ENCODE assay signal across 15 mouse cellular contexts in the genomic region with DNA sequence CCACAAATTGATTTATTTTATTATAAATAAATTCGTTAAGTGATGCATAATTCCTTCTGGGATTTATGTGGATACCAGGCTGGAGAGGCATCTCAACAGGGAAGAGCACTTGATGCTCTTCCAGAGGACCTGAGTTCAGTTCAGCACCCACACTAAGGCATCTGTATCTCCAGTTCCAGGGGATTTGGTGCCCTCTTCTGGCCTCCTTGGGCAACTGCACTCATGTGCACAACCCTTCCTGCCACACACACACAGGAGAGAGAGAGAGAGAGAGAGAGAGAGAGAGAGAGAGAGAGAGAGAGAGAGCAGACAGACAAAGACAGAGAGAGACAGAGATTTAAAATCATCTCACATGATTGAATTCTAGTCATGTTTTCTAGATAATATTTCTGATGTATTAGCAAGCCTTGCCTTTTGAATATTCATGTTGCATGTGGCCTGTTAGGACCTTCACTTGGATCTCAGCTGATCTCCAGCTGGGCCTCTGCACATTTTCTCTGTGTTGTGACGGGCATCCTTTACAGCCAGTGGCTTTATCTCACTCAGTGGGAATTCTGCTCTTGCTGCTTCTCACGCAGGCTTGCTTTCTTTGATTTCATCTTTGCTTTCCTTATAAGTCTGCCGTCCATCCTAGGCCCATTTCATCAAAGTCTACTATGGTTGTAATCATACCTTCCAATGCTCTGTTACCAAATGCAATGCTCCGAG.
DNase-seq lines count a peak whose midpoint lies in the region; ATAC-seq and TF ChIP-seq lines count a peak whose summit lies in the region.
"Had no signal": no experiment of that assay in that cellular context is flagged by ENCODE, and none has a peak within 500 bp of the region (broad histone marks: within the 10 kb centered on the region; RNA-seq: fewer than 3 reads in every experiment).

No protein-coding gene starts in this region.

- no peak overlapping the region for H3K9ac ChIP-seq in forebrain, embryonic 16.5 days (replicated peaks; ENCODE audit: low read depth, low read length)
- H3K9ac ChIP-seq in midbrain, postnatal 0 days (replicated peaks; ENCODE audit: low read length, poor library complexity, severe bottlenecking): no peak overlapping the region
- H3K9ac ChIP-seq: hindbrain, embryonic 15.5 days; kidney, embryonic 15.5 days; limb, embryonic 12.5 days; lung, embryonic 15.5 days had no signal

- ATAC-seq in forebrain, embryonic 16.5 days: 0 out of 2 replicates have a peak, but pooled peaks have one; percentile 3
- ATAC-seq in midbrain, postnatal 0 days (ENCODE audit: low FRiP score): no peak

- H3K27me3 ChIP-seq in forebrain, embryonic 16.5 days (replicated peaks; ENCODE audit: control insufficient read depth, insufficient read depth, low read length): no peaks in the 10 kb centered on the region
- no peaks in the 10 kb centered on the region for H3K27me3 ChIP-seq in forebrain, embryonic 10.5 days (ENCODE audit: poor library complexity, severe bottlenecking)
- no peaks in the 10 kb centered on the region for H3K27me3 ChIP-seq in midbrain, postnatal 0 days (ENCODE audit: insufficient read depth, low read length)
- H3K27me3 ChIP-seq in midbrain, embryonic 10.5 days (ENCODE audit: low read depth, poor library complexity, severe bottlenecking): no peaks in the 10 kb centered on the region
- no peaks in the 10 kb centered on the region for H3K27me3 ChIP-seq in cerebellum, adult 2 months (ENCODE audit: control insufficient read depth, insufficient read depth, low read length)
- H3K27me3 ChIP-seq: hindbrain, embryonic 15.5 days; kidney, embryonic 15.5 days; limb, embryonic 12.5 days; lung, embryonic 15.5 days had no signal

- H3K4me3 ChIP-seq in forebrain, embryonic 16.5 days (replicated peaks; ENCODE audit: low read length): no peak overlapping the region
- H3K4me3 ChIP-seq in forebrain, embryonic 10.5 days: no peak overlapping the region
- H3K4me3 ChIP-seq in midbrain, postnatal 0 days (ENCODE audit: low read depth, low read length): no peak overlapping the region
- H3K4me3 ChIP-seq in midbrain, embryonic 10.5 days: no peak overlapping the region
- H3K4me3 ChIP-seq in cerebellum, adult 2 months (replicated peaks; ENCODE audit: insufficient read depth, low read depth, low read length): no peak overlapping the region
- H3K4me3 ChIP-seq: hindbrain, embryonic 15.5 days; kidney, embryonic 15.5 days; limb, embryonic 12.5 days; lung, embryonic 15.5 days; myocyte had no signal

- H3K4me2 ChIP-seq in forebrain, embryonic 16.5 days (ENCODE audit: low read length): no peak overlapping the region
- no peak overlapping the region for H3K4me2 ChIP-seq in midbrain, postnatal 0 days (ENCODE audit: low read depth, low read length, poor library complexity, severe bottlenecking)
- H3K4me2 ChIP-seq: hindbrain, embryonic 15.5 days; kidney, embryonic 15.5 days; limb, embryonic 12.5 days; lung, embryonic 15.5 days had no signal

- H3K27ac ChIP-seq in forebrain, embryonic 16.5 days (ENCODE audit: low read length): no peak overlapping the region
- no peak overlapping the region for H3K27ac ChIP-seq in forebrain, embryonic 10.5 days
- no peak overlapping the region for H3K27ac ChIP-seq in midbrain, postnatal 0 days (ENCODE audit: low read depth, low read length)
- no peak overlapping the region for H3K27ac ChIP-seq in midbrain, embryonic 10.5 days (replicated peaks)
- peak overlapping the region; percentile 69 for H3K27ac ChIP-seq in cerebellum, adult 2 months (ENCODE audit: insufficient read depth, low read length)
- H3K27ac ChIP-seq: hindbrain, embryonic 15.5 days; kidney, embryonic 15.5 days; limb, embryonic 12.5 days; lung, embryonic 15.5 days had no signal

- peak; percentile 35; the same call in 1 of the 2 replicates for TF ChIP-seq CTCF in midbrain, postnatal 0 days (IDR thresholded peaks at IDR 0.05)
- peak; percentile 37; the same call in 1 of the 2 replicates for TF ChIP-seq CTCF in cerebellum, adult 2 months (IDR thresholded peaks at IDR 0.05; ENCODE audit: borderline replicate concordance, insufficient read depth, low read depth, low read length)

- peaks cover 9% of the 10 kb centered on the region; the same call in 1 of the 2 replicates for H3K4me1 ChIP-seq in forebrain, embryonic 16.5 days (replicated peaks; ENCODE audit: control insufficient read depth, insufficient read depth, low read length)
- H3K4me1 ChIP-seq in forebrain, embryonic 10.5 days: no peaks in the 10 kb centered on the region
- H3K4me1 ChIP-seq in midbrain, postnatal 0 days (ENCODE audit: insufficient read depth, low read length): no peaks in the 10 kb centered on the region
- no peaks in the 10 kb centered on the region for H3K4me1 ChIP-seq in midbrain, embryonic 10.5 days
- peaks cover 5% of the 10 kb centered on the region for H3K4me1 ChIP-seq in cerebellum, adult 2 months (ENCODE audit: control insufficient read depth, insufficient read depth, low read length)
- H3K4me1 ChIP-seq: kidney, embryonic 15.5 days; lung, embryonic 15.5 days had no signal

- H3K9me3 ChIP-seq in forebrain, embryonic 16.5 days (ENCODE audit: control insufficient read depth, low read length): no peaks in the 10 kb centered on the region
- H3K9me3 ChIP-seq in forebrain, embryonic 10.5 days: peaks cover 13% of the 10 kb centered on the region; the same call in 1 of the 2 replicates
- H3K9me3 ChIP-seq in midbrain, postnatal 0 days (ENCODE audit: low read length): no peaks in the 10 kb centered on the region
- peaks cover 7% of the 10 kb centered on the region; the same call in 1 of the 2 replicates for H3K9me3 ChIP-seq in midbrain, embryonic 10.5 days (replicated peaks)
- H3K9me3 ChIP-seq: hindbrain, embryonic 15.5 days; kidney, embryonic 15.5 days; lung, embryonic 15.5 days had no signal

- 66% methylated on average over 5 of the region's 5 CpGs for WGBS in forebrain, embryonic 16.5 days
- 83% methylated on average over 5 of the region's 5 CpGs for WGBS in forebrain, embryonic 10.5 days
- WGBS in midbrain, postnatal 0 days: 55% methylated on average over 5 of the region's 5 CpGs
- 79% methylated on average over 5 of the region's 5 CpGs for WGBS in midbrain, embryonic 10.5 days
- WGBS in cerebellum, adult 2 months: 35% methylated on average over 5 of the region's 5 CpGs

- no peak for DNase-seq in forebrain, embryonic 10.5 days (ENCODE audit: extremely low spot score, low spot score)
- no peak for DNase-seq in midbrain, postnatal 0 days (ENCODE audit: low spot score)
- DNase-seq in midbrain, embryonic 10.5 days (ENCODE audit: low spot score): no peak
- peak; percentile 32 to 49 for DNase-seq in cerebellum, adult 2 months
- DNase-seq in urinary bladder, adult 2 months (ENCODE audit: low spot score): no peak
- no peak for DNase-seq in right cerebral cortex, postnatal 14 days
- no peak for DNase-seq in layer of hippocampus, postnatal 10 days (ENCODE audit: low spot score in 2 of 2)
- DNase-seq: adrenal gland, postnatal 25 days; thymus, adult 18-20 months had no signal

- no peak for TF ChIP-seq POLR2A in cerebellum, adult 2 months (IDR thresholded peaks at IDR 0.05; ENCODE audit: borderline replicate concordance, insufficient read depth, low read length)

- H3K36me3 ChIP-seq in forebrain, embryonic 16.5 days (ENCODE audit: control insufficient read depth, insufficient read depth): no peaks in the 10 kb centered on the region
- no peaks in the 10 kb centered on the region for H3K36me3 ChIP-seq in forebrain, embryonic 10.5 days (replicated peaks)
- H3K36me3 ChIP-seq in midbrain, postnatal 0 days (ENCODE audit: insufficient read depth, low read length): no peaks in the 10 kb centered on the region
- no peaks in the 10 kb centered on the region for H3K36me3 ChIP-seq in midbrain, embryonic 10.5 days
- H3K36me3 ChIP-seq: hindbrain, embryonic 15.5 days; kidney, embryonic 15.5 days; limb, embryonic 12.5 days; lung, embryonic 15.5 days had no signal

Comparison
In these comparisons a context has a peak if more than half of its experiments do, and no peak if none do; other contexts are left out.
1. DNase-seq: peak in cerebellum, adult 2 months (2 of 2); none in forebrain, embryonic 10.5 days (single experiment), midbrain, postnatal 0 days (single experiment), midbrain, embryonic 10.5 days (single experiment), urinary bladder, adult 2 months (single experiment), right cerebral cortex, postnatal 14 days (single experiment) and layer of hippocampus, postnatal 10 days (0 of 2).